Comparison of ENCODE assay signal across 8 mouse cellular contexts in genomic region chr9:123924035-123924434, GRCm38 (mm10). TPM values are rescaled to one million over a fixed set of nuclear protein-coding genes. Genes with fewer than 3 reads are reported as not detected.
DNase-seq lines count a peak whose midpoint lies in the region; ATAC-seq and TF ChIP-seq lines count a peak whose summit lies in the region.
"Not testable (repeated sequence)": the region's sequence is repeated elsewhere in the genome, so short reads cannot be mapped to it uniquely, and the experiment has no call there.

No protein-coding gene starts in this region.

- 3% methylated on average over 11 of the region's 11 CpGs for WGBS in hindbrain, embryonic 16.5 days

- H3K36me3 ChIP-seq in hindbrain, embryonic 16.5 days (ENCODE audit: control insufficient read depth, insufficient read depth, low read length), result not testable (repeated sequence)

- peak; percentile 76 to 90 for DNase-seq in adrenal gland, adult (ENCODE audit: inconsistent age in 2 of 2, low spot score in 1 of 2)
- DNase-seq in embryo, embryonic 10 days (ENCODE audit: low spot score), result peak; percentile 90
- DNase-seq in gastrocnemius, adult 2 months, result peak; percentile 61
- DNase-seq in left cerebral cortex, adult 2 months (ENCODE audit: extremely low spot score in 1 of 2, low spot score in 2 of 2), result peak; percentile 66 to 75
- DNase-seq in lung, postnatal 4 days, result peak; percentile 86 to 90
- DNase-seq in retina, embryonic 14.5 days (ENCODE audit: low spot score), result peak; percentile 80
- DNase-seq in thymus, postnatal 4 days, result peak; percentile 90

- peak overlapping the region; percentile 83; the same call in 1 of the 2 replicates for H3K9ac ChIP-seq in hindbrain, embryonic 16.5 days (ENCODE audit: low read depth, low read length)

- peak overlapping the region; percentile 46 for H3K27ac ChIP-seq in gastrocnemius, adult 2 months
- peak overlapping the region; percentile 96 for H3K27ac ChIP-seq in hindbrain, embryonic 16.5 days (ENCODE audit: low read depth, low read length)
- H3K27ac ChIP-seq in left cerebral cortex, adult 2 months, result peak overlapping the region; percentile 40; the same call in 1 of the 2 replicates

- H3K4me1 ChIP-seq in hindbrain, embryonic 16.5 days (ENCODE audit: control insufficient read depth, insufficient read depth, low read depth, low read length), result not testable (repeated sequence)

- H3K9me3 ChIP-seq in hindbrain, embryonic 16.5 days (ENCODE audit: control insufficient read depth, low read length), result not testable (repeated sequence)

- peak; percentile 59 for TF ChIP-seq CTCF in gastrocnemius, adult 2 months (IDR thresholded peaks at IDR 0.05)
- peak; percentile 59 for TF ChIP-seq CTCF in left cerebral cortex, adult 2 months (IDR thresholded peaks at IDR 0.05)

- ATAC-seq in hindbrain, embryonic 16.5 days, result peak; percentile 35

- H3K27me3 ChIP-seq in hindbrain, embryonic 16.5 days (replicated peaks; ENCODE audit: control insufficient read depth, insufficient read depth, low read length), result not testable (repeated sequence)

- peak overlapping the region; percentile 84 for H3K4me3 ChIP-seq in gastrocnemius, adult 2 months
- peak overlapping the region; percentile 59 for H3K4me3 ChIP-seq in hindbrain, embryonic 16.5 days (ENCODE audit: low read length)
- H3K4me3 ChIP-seq in left cerebral cortex, adult 2 months, result peak overlapping the region; percentile 72

- intact Hi-C loops in gastrocnemius, adult 2 months (cut with DNase I); left cerebral cortex, adult 2 months (cut with DNase I): not testable (repeated sequence)

- peak overlapping the region; percentile 72 for H3K4me2 ChIP-seq in hindbrain, embryonic 16.5 days (ENCODE audit: low read length)

RNA-seq across cellular contexts. Expression of gene Ccr1, which starts 44.5 kb away (rescaled TPM):
- under 1 TPM in 1 of 2 experiments, not detected in 1; 0.13 TPM for total RNA-seq in gastrocnemius, adult 2 months (2021)
- polyA plus RNA-seq in hindbrain, embryonic 16.5 days (2015; fragmentation: Nextera tagmentation; extraction: Ambion mirVana), result 0.70 and 0.76 TPM in 2 replicates
- under 1 TPM in 1 of 2 experiments, not detected in 1; 0.38 TPM for total RNA-seq in left cerebral cortex, adult 2 months (2021)

RNA-seq across cellular contexts. Expression of gene Ccr1l1, which starts 54.2 kb away (rescaled TPM):
- total RNA-seq in gastrocnemius, adult 2 months (2021), result not detected
- polyA plus RNA-seq in hindbrain, embryonic 16.5 days (2015; fragmentation: Nextera tagmentation; extraction: Ambion mirVana), result not detected in 2 replicates
- total RNA-seq in left cerebral cortex, adult 2 months (2021), result not detected

Comparison
In these comparisons a context has a peak if more than half of its experiments do, and no peak if none do; other contexts are left out.
1. Peak in every context shown above with its lines: DNase-seq, ATAC-seq, H3K4me3 ChIP-seq and H3K27ac ChIP-seq.
2. H3K27ac ChIP-seq: peak in every context shown above with its lines; median percentile 96 in hindbrain, embryonic 16.5 days; 46 in gastrocnemius, adult 2 months; 40 in left cerebral cortex, adult 2 months.